Mouse (Mus musculus): ENCODE results near the gene Zfp36.

The Zfp36 gene

DNA sequence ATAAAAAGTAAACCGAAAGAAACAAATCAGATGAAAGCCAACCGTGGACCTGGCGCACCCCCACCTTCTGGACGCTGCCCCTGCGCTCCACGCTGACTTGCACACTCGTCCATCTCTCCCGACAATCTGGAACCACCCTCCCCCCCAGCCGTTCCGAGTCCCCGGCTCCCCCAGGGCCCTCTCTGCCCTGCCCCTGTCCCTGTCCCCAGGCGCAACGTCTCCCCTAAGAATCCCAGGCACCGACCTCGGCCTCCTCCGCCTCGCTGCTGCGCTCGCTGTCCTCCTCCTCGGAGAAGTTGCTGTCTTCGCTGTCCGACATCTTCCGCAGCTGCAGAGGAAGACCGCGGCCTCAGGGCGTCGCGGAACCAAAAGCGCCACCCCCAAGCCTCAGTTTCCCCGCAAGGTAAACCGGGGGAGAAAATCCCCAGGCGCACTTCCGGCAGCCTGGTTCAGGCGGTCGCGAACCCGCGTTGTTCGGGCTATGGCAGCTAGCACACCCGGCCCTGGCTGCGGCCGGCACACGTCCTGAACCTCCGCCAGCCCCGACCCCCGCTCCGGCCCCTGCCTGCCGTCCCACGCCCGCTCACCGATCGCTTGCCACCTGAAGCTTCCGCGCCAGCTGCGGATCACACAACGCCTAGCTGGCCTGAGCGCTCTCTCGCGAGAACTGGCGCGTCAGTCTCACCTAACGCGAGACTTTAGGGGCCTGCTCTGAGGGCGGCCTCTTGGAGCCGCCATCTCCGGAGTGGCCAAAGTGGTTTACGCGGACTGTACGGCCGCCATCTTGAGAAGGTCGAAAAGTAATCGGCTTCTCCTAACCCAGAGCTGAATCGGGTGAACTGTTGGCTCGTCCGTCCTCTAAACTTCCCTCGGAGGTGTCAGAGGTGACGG lies 41.7 kb downstream of the Zfp36 start, which contains the start of gene Supt5:
Supt5 (minus strand) TSS at position 639 of the 891 bp plus-strand sequence.
- DNase-seq (ENCODE audit: low read depth): peak; percentile 95

DNA sequence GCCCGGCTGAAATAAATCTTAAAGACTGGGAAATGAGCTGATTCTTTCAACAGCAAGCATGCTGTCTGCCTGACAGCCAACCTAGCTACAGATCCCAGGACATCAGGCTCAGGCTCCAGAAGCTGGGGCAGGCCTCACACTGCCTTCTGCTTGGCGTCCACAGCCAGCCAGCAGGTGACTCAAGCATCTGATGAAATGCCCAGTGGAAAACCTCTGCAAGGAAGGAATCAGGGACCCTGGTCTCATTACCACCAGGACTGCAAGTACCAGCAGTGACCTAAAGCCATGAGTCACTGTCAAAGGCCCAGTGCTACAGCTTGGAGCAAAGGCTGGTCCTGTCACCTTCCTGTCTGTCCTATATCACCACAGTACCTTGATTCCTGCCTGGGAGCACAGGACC lies 44.6 kb downstream of the Zfp36 start:
- no peak for DNase-seq (ENCODE audit: low read depth)

DNA sequence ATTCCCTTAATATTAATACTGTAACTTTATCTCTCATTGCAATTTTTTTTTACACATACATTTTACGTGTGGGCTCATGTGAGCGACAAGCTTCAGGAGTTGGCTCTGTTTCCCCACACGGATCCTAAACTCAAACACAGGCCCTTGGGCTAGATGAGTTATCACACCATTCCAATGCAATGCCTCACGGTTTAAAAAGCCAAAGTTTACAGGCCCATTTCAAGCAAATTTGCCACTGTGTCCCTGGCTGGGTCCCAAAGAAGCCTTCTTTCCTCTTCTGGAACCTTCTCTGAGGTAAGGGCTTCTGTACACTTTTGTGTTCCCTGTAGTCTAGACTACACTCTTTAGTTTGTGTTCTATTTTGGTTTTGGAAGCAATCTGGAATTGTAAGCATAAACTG lies 45.5 kb downstream of the Zfp36 start:
- no peak for DNase-seq (ENCODE audit: low read depth)

DNA sequence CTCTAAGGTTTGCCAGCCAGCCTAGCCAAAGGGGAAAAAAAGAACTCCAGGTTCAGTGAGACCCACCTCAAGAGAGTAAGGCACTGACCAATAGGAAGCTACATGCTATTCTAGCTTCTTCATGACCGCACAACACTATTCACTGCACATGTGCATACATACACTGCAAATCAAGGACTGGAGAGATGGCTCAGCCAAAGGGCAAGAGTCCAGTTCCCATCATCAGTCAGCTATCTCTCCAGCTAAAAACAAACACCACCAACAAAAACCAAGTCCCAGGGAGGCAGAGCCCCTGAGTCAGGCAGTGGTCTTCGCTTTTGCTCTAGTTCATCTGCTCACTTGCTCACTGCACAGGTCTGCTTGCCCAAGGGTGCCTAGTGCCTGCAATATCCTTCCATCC lies 51.8 kb downstream of the Zfp36 start:
- no peak for DNase-seq (ENCODE audit: low read depth)

All from fibroblast of lung, adult 2 months (primary cell).